Mouse (Mus musculus) forebrain, postnatal 0 days (tissue): ENCODE results near the gene Zmynd11. TPM values are rescaled to one million over a fixed set of nuclear protein-coding genes. Genes with fewer than 3 reads are reported as not detected.

Experiments used
- ATAC-seq: fragments of 200-750 bp; cut with Nextera tagmentation; 2 replicates; pipeline ENCODE4 v1.8.0; 2017; ENCODE audit warnings: mild to moderate bottlenecking, moderate library complexity
- DNase-seq: peaks from one replicate; pipeline ENCODE4 v3.0.0-alpha.2; 2015
- H3K27ac ChIP-seq: fragments of 300-500 bp; sonication (generic); 2 replicates; pipeline ENCODE4 v1.5.1; 2014; ENCODE audit warnings: low read depth, mild to moderate bottlenecking, antibody characterized with exemption, low read length, moderate library complexity, mixed read lengths
- H3K27me3 ChIP-seq: fragments of 300-500 bp; sonication (generic); 2 replicates; pipeline ENCODE4 v1.6.1; 2014; ENCODE audit warnings: mild to moderate bottlenecking, low read length, mixed read lengths; ENCODE audit not compliant: insufficient read depth
- H3K36me3 ChIP-seq: fragments of 300-500 bp; sonication (generic); 2 replicates; pipeline ENCODE4 v1.6.1; 2014; ENCODE audit warnings: mild to moderate bottlenecking, moderate library complexity; ENCODE audit not compliant: insufficient read depth
- H3K4me1 ChIP-seq: fragments of 300-500 bp; sonication (generic); 2 replicates; pipeline ENCODE4 v1.6.1; 2014; ENCODE audit warnings: antibody characterized with exemption; ENCODE audit not compliant: insufficient read depth
- H3K4me2 ChIP-seq: fragments of 300-500 bp; sonication (generic); 2 replicates; pipeline ENCODE4 v1.6.1; 2014; ENCODE audit warnings: low read depth, mild to moderate bottlenecking, moderate library complexity
- H3K4me3 ChIP-seq: fragments of 300-500 bp; sonication (generic); 2 replicates; pipeline ENCODE4 v1.5.1; 2014; ENCODE audit warnings: low read depth, low read length, mixed read lengths
- H3K9ac ChIP-seq: fragments of 300-500 bp; sonication (generic); 2 replicates; pipeline ENCODE4 v1.6.1; 2014; ENCODE audit warnings: mild to moderate bottlenecking
- H3K9me3 ChIP-seq: fragments of 300-500 bp; sonication (generic); 2 replicates; pipeline ENCODE4 v1.6.1; 2016; ENCODE audit warnings: low read length
- CTCF ChIP-seq: sonication (generic); IDR thresholded peaks from 2 replicates; pipeline ENCODE4 v1.5.1; 2016; ENCODE audit warnings: antibody characterized with exemption, control low read depth, low read depth
- WGBS: fragments of 180-500 bp; shearing (Covaris S2); extraction: QIAGEN DNeasy Blood & Tissue Kit; methylation state at CpG from one replicate; pipeline ENCODE4 v1.1.7; 2014; 5-methylcytosine and 5-hydroxymethylcytosine counted together
- polyA plus RNA-seq: library from polyadenylated mRNA; unstranded; fragments of >200 nt; fragmentation: Nextera tagmentation; extraction: Ambion mirVana; gene quantifications from 2 replicates; pipeline ENCODE4 v1.2.1, GENCODE M21; 2015
- total RNA-seq: library from RNA; depleted of rRNA; stranded (reverse); fragments of >200 nt; gene quantifications from 2 replicates; pipeline ENCODE4 v1.2.3, GENCODE M21; 2014

Zmynd11 gene
- total and polyA plus RNA-seq, 2 experiments from 2014 or later: 157 to 237 TPM

GRCm38 (mm10) chr13:9636505-9636904, 128.6 kb downstream of the Zmynd11 start:
- H3K36me3 ChIP-seq: peaks cover 15% of the 10 kb centered on the region
- no peak overlapping the region for H3K27ac ChIP-seq
- no peaks in the 10 kb centered on the region for H3K27me3 ChIP-seq
- H3K9ac ChIP-seq: no peak overlapping the region
- no peak overlapping the region for H3K4me2 ChIP-seq
- H3K4me3 ChIP-seq: no peak overlapping the region
- no peaks in the 10 kb centered on the region for H3K4me1 ChIP-seq
- TF ChIP-seq CTCF: peak; percentile 62
- H3K9me3 ChIP-seq: no peaks in the 10 kb centered on the region
- peak; percentile 79 for ATAC-seq
- 56% methylated on average over 4 of the region's 4 CpGs for WGBS
- DNase-seq: peak; percentile 30

DNA sequence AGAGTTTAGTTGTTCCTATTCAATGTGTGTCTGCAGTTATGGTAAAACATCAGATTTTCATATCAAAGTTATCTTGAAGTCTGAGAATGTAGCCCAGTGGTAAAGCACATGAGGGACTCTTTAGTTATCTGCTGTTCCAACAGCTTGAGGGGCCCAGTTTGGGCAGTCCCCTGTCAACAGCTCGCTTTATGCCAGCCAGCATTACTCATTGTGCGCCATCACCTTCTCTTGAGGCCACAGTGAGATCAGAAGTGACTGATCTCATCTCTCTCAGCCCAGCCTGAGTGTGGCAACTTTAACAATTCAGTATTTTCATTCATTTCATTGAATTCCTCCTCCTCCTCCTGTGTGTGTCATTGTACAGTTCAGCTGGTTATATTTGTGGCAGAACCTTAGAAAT, 129.2 kb downstream of the Zmynd11 start:
- ATAC-seq (no peak), DNase-seq (no peak)
- Histone ChIP-seq H3K27ac (no peak overlapping the region), H3K4me2 (no peak overlapping the region), H3K36me3 (peaks cover 15% of the 10 kb centered on the region), H3K9me3 (no peaks in the 10 kb centered on the region), H3K4me1 (no peaks in the 10 kb centered on the region), H3K27me3 (no peaks in the 10 kb centered on the region), H3K4me3 (no peak overlapping the region), H3K9ac (no peak overlapping the region)
- TF ChIP-seq CTCF: no peak
- 90% methylated on average over 2 of the region's 2 CpGs for WGBS
